Mouse (Mus musculus) midbrain, embryonic 16.5 days (tissue): ENCODE measurements around the gene Atp6v0c. TPM values are rescaled to one million over a fixed set of nuclear protein-coding genes. Genes with fewer than 3 reads are reported as not detected.
A peak's percentile ranks its signal among the peaks of the same experiment; 100 is the strongest.

Experiments used
- ATAC-seq: fragments of 200-750 bp; cut with Nextera tagmentation; 2 replicates; pipeline ENCODE4 v1.8.0; 2017; ENCODE audit warnings: moderate TSS enrichment
- H3K27ac ChIP-seq: fragments of 300-500 bp; sonication (generic); 2 replicates; pipeline ENCODE4 v1.5.1; 2014; ENCODE audit warnings: mild to moderate bottlenecking, low read length, mixed read lengths
- H3K27me3 ChIP-seq: fragments of 300-500 bp; sonication (generic); 2 replicates; pipeline ENCODE4 v1.6.1; 2014; ENCODE audit warnings: low read depth, low read length, mixed read lengths; ENCODE audit not compliant: control insufficient read depth, insufficient read depth
- H3K36me3 ChIP-seq: fragments of 300-500 bp; sonication (generic); 2 replicates; pipeline ENCODE4 v1.6.1; 2014; ENCODE audit warnings: mild to moderate bottlenecking, low read length, moderate library complexity, mixed read lengths; ENCODE audit not compliant: control insufficient read depth, insufficient read depth
- H3K4me1 ChIP-seq: fragments of 300-500 bp; sonication (generic); 2 replicates; pipeline ENCODE4 v1.6.1; 2014; ENCODE audit warnings: mild to moderate bottlenecking, low read length, mixed read lengths; ENCODE audit not compliant: control insufficient read depth, insufficient read depth
- H3K4me2 ChIP-seq: fragments of 300-500 bp; sonication (generic); 2 replicates; pipeline ENCODE4 v1.6.1; 2014; ENCODE audit warnings: mild to moderate bottlenecking, low read length, mixed read lengths
- H3K4me3 ChIP-seq: fragments of 300-500 bp; sonication (generic); 2 replicates; pipeline ENCODE4 v1.5.1; 2014; ENCODE audit warnings: low read depth, mild to moderate bottlenecking, low read length, moderate library complexity, mixed read lengths
- H3K9ac ChIP-seq: fragments of 300-500 bp; sonication (generic); 2 replicates; pipeline ENCODE4 v1.6.1; 2014; ENCODE audit warnings: low read depth, low read length, mixed read lengths
- H3K9me3 ChIP-seq: fragments of 300-500 bp; sonication (generic); replicated peaks from 2 replicates; pipeline ENCODE4 v1.6.1; 2014; ENCODE audit warnings: mild to moderate bottlenecking, low read length, mixed read lengths; ENCODE audit not compliant: control insufficient read depth, poor library complexity, severe bottlenecking
- WGBS: fragments of 180-500 bp; shearing (Covaris S2); extraction: QIAGEN DNeasy Blood & Tissue Kit; methylation state at CpG from one replicate; pipeline ENCODE4 v1.1.7; 2014; 5-methylcytosine and 5-hydroxymethylcytosine counted together
- polyA plus RNA-seq: library from polyadenylated mRNA; unstranded; fragments of >200 nt; fragmentation: Nextera tagmentation; extraction: Ambion mirVana; gene quantifications from 2 replicates; pipeline ENCODE4 v1.2.1, GENCODE M21; 2015

The Atp6v0c gene
- polyA plus RNA-seq, 1 experiment from 2014 or later: 1,629 TPM

DNA sequence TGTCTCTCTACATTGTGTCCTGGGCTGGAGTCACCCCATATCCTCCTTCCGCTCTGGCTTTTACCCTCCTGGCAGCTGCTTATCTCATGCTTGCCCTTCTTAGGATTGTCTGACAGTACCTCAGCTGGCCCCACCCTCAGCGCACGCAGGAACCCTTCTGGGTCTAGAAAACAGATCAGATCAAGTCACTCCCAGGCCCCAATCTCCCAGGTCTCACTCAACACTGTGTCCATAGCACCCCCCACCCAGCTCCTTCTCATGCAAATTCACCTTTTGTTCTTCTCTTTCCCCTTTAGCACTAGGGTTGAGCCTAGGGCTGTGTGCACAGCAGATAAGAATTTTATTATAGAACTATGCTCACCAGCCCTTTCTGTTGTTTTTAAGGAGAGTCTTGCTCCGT lies 33.6 kb upstream of the Atp6v0c start:
- H3K4me3 ChIP-seq: no peak overlapping the region
- H3K9me3 ChIP-seq: no peaks in the 10 kb centered on the region
- peak overlapping the region; percentile 95 for H3K4me2 ChIP-seq
- H3K27ac ChIP-seq: no peak overlapping the region
- H3K27me3 ChIP-seq: no peaks in the 10 kb centered on the region; the same call in 1 of the 2 replicates
- 30% methylated on average over 4 of the region's 4 CpGs for WGBS
- no peak for ATAC-seq
- H3K9ac ChIP-seq: peak overlapping the region; percentile 35; the same call in 1 of the 2 replicates
- peaks cover 44% of the 10 kb centered on the region for H3K4me1 ChIP-seq
- no peaks in the 10 kb centered on the region for H3K36me3 ChIP-seq

DNA sequence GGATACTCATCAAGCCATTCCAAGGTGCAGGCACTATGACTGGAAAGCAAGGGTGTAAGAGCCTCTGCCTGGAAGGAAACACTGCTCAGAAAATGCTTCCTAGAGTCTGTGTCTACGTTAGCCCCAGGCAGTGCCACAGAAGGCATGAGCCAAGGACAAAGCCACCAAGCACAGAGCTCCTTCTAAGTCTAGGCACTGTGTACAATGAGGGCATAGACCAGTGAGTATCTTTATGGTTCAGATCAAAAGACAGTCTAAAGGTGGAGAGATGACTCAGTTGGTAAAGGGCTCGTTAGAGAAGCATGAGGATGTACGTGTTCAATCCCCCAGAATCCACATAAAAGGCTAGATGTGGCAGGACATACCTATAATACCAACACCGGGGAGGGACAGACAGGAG lies 31.6 kb upstream of the Atp6v0c start:
- H3K36me3 ChIP-seq: no peaks in the 10 kb centered on the region
- no peak for ATAC-seq
- peaks cover 26% of the 10 kb centered on the region for H3K4me1 ChIP-seq
- no peak overlapping the region for H3K4me3 ChIP-seq
- H3K9ac ChIP-seq: no peak overlapping the region
- WGBS: 76% methylated on average over 4 of the region's 4 CpGs
- H3K9me3 ChIP-seq: no peaks in the 10 kb centered on the region
- no peak overlapping the region for H3K27ac ChIP-seq
- no peaks in the 10 kb centered on the region for H3K27me3 ChIP-seq
- no peak overlapping the region for H3K4me2 ChIP-seq

DNA sequence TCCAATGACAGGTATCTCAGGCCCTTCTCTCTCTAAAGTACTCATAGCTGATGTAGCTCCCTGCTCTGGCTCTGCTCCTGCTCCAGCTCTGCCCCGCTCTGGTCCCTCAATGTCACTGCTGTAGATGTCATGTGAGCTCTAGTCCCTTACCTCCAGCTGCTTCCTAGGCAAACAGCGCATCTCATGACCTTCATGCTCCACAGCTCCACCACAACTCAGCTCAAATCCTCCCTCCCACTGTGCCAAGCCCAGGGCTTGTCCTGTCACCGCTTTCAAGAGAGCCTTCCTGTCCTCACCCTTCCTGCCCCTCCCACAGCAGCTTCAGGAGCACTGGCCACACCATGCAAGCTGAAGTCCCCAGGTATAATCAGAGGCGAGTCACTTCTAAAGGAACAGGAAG lies 30.2 kb upstream of the Atp6v0c start:
- Histone ChIP-seq H3K27ac (no peak overlapping the region), H3K4me2 (no peak overlapping the region), H3K9ac (no peak overlapping the region), H3K9me3 (no peaks in the 10 kb centered on the region), H3K4me1 (peaks cover 21% of the 10 kb centered on the region), H3K36me3 (no peaks in the 10 kb centered on the region), H3K27me3 (no peaks in the 10 kb centered on the region), H3K4me3 (no peak overlapping the region)
- 76% methylated on average over 4 of the region's 4 CpGs for WGBS
- ATAC-seq: no peak

DNA sequence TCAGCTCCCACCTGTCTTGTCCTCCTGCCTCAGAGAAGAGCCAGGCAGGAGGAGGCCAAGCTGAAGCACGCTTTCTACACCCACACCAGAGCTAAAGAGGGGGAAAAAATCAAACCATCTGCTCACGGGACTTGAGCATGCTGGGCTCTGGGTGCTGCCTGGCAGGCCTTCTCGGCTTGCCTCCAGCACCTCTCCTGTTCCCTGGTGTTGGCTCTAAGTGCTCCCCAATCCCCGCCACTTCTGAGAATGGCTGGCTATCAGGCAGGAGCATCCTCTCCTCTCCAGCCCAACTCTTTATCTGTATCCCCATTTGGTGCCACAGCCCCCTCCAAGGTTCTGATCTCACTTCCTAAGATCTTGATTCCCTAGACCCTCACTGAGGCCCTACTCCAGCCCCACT lies 29.8 kb upstream of the Atp6v0c start:
- H3K4me1 ChIP-seq: peaks cover 16% of the 10 kb centered on the region
- no peak overlapping the region for H3K4me3 ChIP-seq
- no peaks in the 10 kb centered on the region for H3K36me3 ChIP-seq
- no peaks in the 10 kb centered on the region for H3K27me3 ChIP-seq
- no peak overlapping the region for H3K27ac ChIP-seq
- no peaks in the 10 kb centered on the region for H3K9me3 ChIP-seq
- H3K9ac ChIP-seq: no peak overlapping the region
- WGBS: 88% methylated on average over 4 of the region's 4 CpGs
- H3K4me2 ChIP-seq: no peak overlapping the region
- ATAC-seq: no peak

DNA sequence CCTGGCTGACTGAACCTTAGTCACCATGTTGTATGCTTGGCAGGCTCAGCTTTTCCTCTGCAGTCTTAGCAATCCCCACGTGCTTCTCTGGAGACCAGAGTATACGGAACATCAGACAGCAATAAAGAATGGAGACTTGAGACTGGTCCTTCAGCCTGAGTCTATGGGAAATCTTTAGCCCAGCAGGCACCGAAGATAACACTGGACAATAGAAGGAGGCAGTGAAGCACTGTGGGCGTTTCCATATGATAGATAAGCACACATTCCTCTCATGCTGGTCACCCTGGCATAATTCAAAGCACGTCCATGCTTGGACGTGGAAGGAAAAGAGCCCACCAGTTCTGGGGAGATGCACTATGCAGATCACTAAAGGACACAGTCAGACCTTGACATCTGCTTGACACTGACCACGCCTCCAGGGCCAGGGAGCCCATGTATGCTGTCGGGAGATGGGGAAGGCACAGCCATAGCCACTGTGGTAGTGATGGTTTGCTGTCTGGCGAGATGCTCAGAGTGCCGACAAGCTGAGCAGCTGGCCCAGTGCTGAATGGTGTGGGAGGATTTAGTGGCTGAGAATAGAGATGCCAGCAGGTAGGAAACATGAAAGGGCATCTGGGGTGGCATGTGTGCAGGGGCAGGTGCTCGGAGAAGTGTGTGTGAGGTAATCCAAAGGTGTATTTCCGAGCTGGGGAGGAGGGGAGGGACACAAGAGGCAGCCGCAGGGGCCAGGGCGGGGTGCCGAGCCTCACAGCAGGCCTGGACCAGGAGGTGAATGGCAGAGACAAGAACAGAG lies 27.7 kb upstream of the Atp6v0c start:
- Histone ChIP-seq H3K27me3 (no peaks in the 10 kb centered on the region), H3K4me1 (no peaks in the 10 kb centered on the region), H3K4me3 (no peak overlapping the region), H3K4me2 (no peak overlapping the region), H3K27ac (no peak overlapping the region), H3K9me3 (no peaks in the 10 kb centered on the region), H3K36me3 (no peaks in the 10 kb centered on the region), H3K9ac (no peak overlapping the region)
- WGBS: 65% methylated on average over 15 of the region's 15 CpGs
- no peak for ATAC-seq

DNA sequence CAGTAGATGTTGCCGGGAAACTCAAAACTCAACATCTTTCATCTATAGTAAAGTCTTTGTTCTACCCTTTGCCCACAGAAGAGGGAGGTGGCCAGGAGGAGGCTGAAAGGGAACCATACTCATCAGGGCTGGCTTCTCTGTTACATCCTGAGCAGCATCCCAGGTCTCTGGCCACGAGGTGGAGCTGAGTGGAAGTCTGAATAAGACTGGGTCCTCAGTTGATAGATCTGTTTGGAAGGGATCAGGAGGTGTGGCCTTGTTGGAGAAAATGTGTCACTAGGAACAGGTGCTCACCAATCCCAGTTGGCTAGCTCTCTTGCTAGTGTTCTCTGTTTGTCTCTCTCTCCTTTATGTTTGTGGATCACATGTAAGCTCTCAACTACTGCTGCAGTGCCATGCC lies 25.8 kb upstream of the Atp6v0c start:
- Histone ChIP-seq H3K27ac (no peak overlapping the region), H3K36me3 (no peaks in the 10 kb centered on the region), H3K4me1 (no peaks in the 10 kb centered on the region), H3K9ac (no peak overlapping the region), H3K4me2 (no peak overlapping the region), H3K4me3 (no peak overlapping the region), H3K27me3 (no peaks in the 10 kb centered on the region), H3K9me3 (no peaks in the 10 kb centered on the region)
- 61% methylated on average over 2 of the region's 2 CpGs for WGBS
- no peak for ATAC-seq

DNA sequence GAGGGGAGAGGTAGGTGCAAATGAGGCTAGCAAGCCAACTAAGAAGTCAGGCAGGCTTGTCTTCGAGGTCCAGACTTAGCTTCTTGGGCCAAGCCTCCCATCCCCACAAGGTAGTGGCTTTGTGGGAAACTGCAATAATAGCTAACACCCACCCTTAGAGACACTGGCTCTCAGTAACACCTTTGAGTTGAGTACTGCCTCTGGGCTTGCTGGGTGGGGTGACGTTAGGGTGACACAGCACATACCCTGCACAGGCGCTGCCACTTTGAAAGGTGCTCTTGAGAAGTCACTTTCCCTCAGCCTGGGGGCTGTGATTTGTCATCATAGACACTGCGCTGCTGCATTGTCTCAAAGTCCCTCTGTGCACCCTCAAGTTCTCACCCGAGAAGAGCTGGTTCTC lies 24.3 kb upstream of the Atp6v0c start:
- H3K27me3 ChIP-seq: no peaks in the 10 kb centered on the region
- 92% methylated on average over 5 of the region's 5 CpGs for WGBS

DNA sequence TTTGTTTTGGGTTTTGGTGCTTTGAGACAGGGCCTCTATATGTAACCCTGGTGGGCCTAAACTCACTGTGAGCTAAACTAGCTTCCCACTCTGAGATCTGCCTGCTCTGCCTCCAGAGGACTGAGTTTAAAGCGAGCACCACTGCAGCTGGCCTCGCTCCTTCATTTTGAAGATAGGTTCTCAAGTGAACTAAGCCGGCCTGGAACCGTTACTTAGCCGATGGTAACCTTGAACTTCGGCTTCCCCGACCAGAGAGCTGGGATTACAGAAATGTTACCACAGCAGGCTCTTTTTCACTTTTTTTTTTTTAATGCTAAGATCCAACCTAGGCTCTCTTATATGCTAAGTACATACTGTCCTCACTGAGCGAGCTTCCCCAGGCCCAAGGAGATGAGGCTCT lies 23.8 kb upstream of the Atp6v0c start:
- no peak for ATAC-seq
- 85% methylated on average over 8 of the region's 8 CpGs for WGBS
- Histone ChIP-seq H3K9me3 (no peaks in the 10 kb centered on the region), H3K9ac (no peak overlapping the region), H3K4me1 (no peaks in the 10 kb centered on the region), H3K27me3 (no peaks in the 10 kb centered on the region), H3K4me3 (no peak overlapping the region), H3K27ac (no peak overlapping the region), H3K36me3 (no peaks in the 10 kb centered on the region), H3K4me2 (no peak overlapping the region)

More for the DNA sequence above, 24.3 kb upstream of the Atp6v0c start:
- no peak overlapping the region for H3K4me3 ChIP-seq
- ATAC-seq: no peak
- no peak overlapping the region for H3K9ac ChIP-seq
- H3K27ac ChIP-seq: no peak overlapping the region
- H3K9me3 ChIP-seq: no peaks in the 10 kb centered on the region
- no peaks in the 10 kb centered on the region for H3K4me1 ChIP-seq
- H3K36me3 ChIP-seq: no peaks in the 10 kb centered on the region
- no peak overlapping the region for H3K4me2 ChIP-seq

DNA sequence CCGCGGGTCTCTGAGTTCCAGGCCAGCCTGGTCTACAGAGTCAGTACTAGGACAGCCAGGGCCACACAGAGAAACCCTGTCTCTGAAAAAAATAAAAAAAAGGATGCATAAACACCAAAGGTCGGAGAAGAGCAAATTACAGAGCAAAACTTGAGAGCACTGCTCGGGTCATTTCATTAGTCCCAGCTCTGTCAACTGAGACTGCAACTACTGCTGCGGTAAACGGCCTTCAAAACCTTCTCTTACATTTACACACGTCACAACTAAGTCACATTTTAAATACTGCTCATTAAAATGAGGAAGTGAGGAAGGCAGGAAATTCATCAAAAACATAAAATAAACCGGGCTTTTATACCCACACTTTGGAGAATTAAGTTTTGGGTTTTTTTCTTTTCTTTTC lies 23.3 kb upstream of the Atp6v0c start:
- WGBS: 86% methylated on average over 8 of the region's 8 CpGs
- Histone ChIP-seq H3K36me3 (peaks cover 2% of the 10 kb centered on the region; the same call in 1 of the 2 replicates), H3K9ac (no peak overlapping the region), H3K4me1 (no peaks in the 10 kb centered on the region), H3K4me3 (no peak overlapping the region), H3K4me2 (no peak overlapping the region), H3K27ac (no peak overlapping the region), H3K9me3 (no peaks in the 10 kb centered on the region), H3K27me3 (no peaks in the 10 kb centered on the region)
- ATAC-seq: no peak
